Mouse (Mus musculus) urinary bladder, adult 18-20 months (tissue): Measurements from ENCODE around the gene Wdr95.
"Not testable (repeated sequence)": the region's sequence is repeated elsewhere in the genome, so short reads cannot be mapped to it uniquely, and the experiment has no call there.

ENCODE experiments used
- DNase-seq, 2 experiments: peaks; one replicate each; pipeline ENCODE4 v3.0.0; 2022; ENCODE audit warnings: low spot score in 2 of 2, mixed read lengths in 2 of 2

Wdr95 gene

GRCm38 (mm10) chr5:149517116-149517515 is 11.4 kb upstream of the Wdr95 start:
- DNase-seq: no peak

GRCm38 (mm10) chr5:149520806-149521205 is 7.7 kb upstream of the Wdr95 start:
- no peak for DNase-seq

- no peak for DNase-seq
Measured at GRCm38 (mm10) chr5:149523856-149524241, 4.6 kb upstream of the Wdr95 start.

GRCm38 (mm10) chr5:149524242-149524858 is 4.1 kb upstream of the Wdr95 start:
- peak; percentile 50 to 65 for DNase-seq

- DNase-seq: no peak
Measured at GRCm38 (mm10) chr5:149525055-149525785, 3.3 kb upstream of the Wdr95 start.

- no peak for DNase-seq
Measured at GRCm38 (mm10) chr5:149526467-149526951, 2.0 kb upstream of the Wdr95 start.

- not testable (repeated sequence) for DNase-seq
Measured at GRCm38 (mm10) chr5:149527292-149527691, 1.2 kb upstream of the Wdr95 start.

GRCm38 (mm10) chr5:149533847-149534246 is 5.4 kb downstream of the Wdr95 start:
- DNase-seq: no peak

GRCm38 (mm10) chr5:149536005-149536404 is 7.5 kb downstream of the Wdr95 start:
- DNase-seq: no peak

- DNase-seq: no peak
Measured at GRCm38 (mm10) chr5:149537796-149538511, 9.5 kb downstream of the Wdr95 start.

- no peak for DNase-seq
Measured at GRCm38 (mm10) chr5:149538531-149538930, 10.1 kb downstream of the Wdr95 start.

- no peak for DNase-seq
Measured at GRCm38 (mm10) chr5:149539051-149539450, 10.6 kb downstream of the Wdr95 start.

- DNase-seq: no peak
Measured at GRCm38 (mm10) chr5:149551179-149551578, 22.7 kb downstream of the Wdr95 start.

GRCm38 (mm10) chr5:149552742-149553141 is 24.3 kb downstream of the Wdr95 start:
- DNase-seq: no peak

- no peak for DNase-seq
Measured at GRCm38 (mm10) chr5:149553373-149553772, 24.9 kb downstream of the Wdr95 start.

- no peak for DNase-seq
Measured at GRCm38 (mm10) chr5:149554397-149554796, 25.9 kb downstream of the Wdr95 start.

GRCm38 (mm10) chr5:149560903-149561588 is 32.6 kb downstream of the Wdr95 start:
- no peak for DNase-seq

- DNase-seq: no peak
Measured at GRCm38 (mm10) chr5:149566026-149566425, 37.5 kb downstream of the Wdr95 start.

GRCm38 (mm10) chr5:149566957-149567356 is 38.5 kb downstream of the Wdr95 start:
- peak in 1 of 2 experiments; percentile 7 for DNase-seq

- no peak for DNase-seq
Measured at GRCm38 (mm10) chr5:149568993-149569392, 40.5 kb downstream of the Wdr95 start.

GRCm38 (mm10) chr5:149576977-149577376 is 48.5 kb downstream of the Wdr95 start:
- DNase-seq: no peak

GRCm38 (mm10) chr5:149577449-149577848 is 49.0 kb downstream of the Wdr95 start:
- no peak for DNase-seq
